Mouse (Mus musculus): ENCODE data around the gene Mup9. TPM values are rescaled to one million over a fixed set of nuclear protein-coding genes. Genes with fewer than 3 reads are reported as not detected.
"Not testable (repeated sequence)": the region's sequence is repeated elsewhere in the genome, so short reads cannot be mapped to it uniquely, and the experiment has no call there.

The Mup9 gene
- not detected in 2 replicates for polyA plus RNA-seq (2014; fragmentation: Nextera tagmentation; extraction: Ambion mirVana)

DNA sequence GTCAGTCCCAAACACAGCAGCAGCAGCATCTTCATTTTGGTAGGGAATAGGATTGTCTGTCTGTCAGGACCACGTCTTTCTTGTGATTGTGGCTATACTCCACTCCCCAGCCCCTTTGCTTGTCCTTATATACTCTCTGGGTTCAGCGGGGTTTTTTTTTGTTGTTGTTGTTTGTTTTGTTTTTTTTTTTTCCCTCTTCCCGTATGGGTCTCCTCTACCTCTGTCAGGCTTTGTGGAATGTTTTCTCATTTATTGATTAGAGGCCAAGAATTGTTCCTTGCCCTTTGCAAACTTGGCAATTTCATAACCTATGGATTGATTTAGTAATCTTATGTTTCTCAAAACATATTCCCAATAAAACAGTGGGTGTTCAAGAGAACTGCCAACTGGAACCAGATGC, at the start of gene Mup9:
Mup9 (minus strand) TSS at position 101 of the 400 bp plus-strand sequence.
- ATAC-seq (ENCODE audit: insufficient number of reproducible peaks, insufficient read depth, low FRiP score, low read depth); H3K36me3 ChIP-seq (ENCODE audit: control insufficient read depth, insufficient read depth, low read length); H3K4me2 ChIP-seq (ENCODE audit: low read length); H3K27ac ChIP-seq (replicated peaks in 1 of 2; ENCODE audit: control insufficient read depth in 1 of 2, insufficient read depth in 1 of 2, low read depth in 2 of 2, low read length in 2 of 2); H3K9me3 ChIP-seq (ENCODE audit: control insufficient read depth, low read length); H3K27me3 ChIP-seq (ENCODE audit: control insufficient read depth, insufficient read depth, low read length); H3K4me1 ChIP-seq (ENCODE audit: control insufficient read depth in 2 of 2, insufficient read depth in 2 of 2, low read length in 2 of 2); H3K4me3 ChIP-seq (ENCODE audit: control insufficient read depth in 1 of 2, insufficient read depth in 1 of 2, low read depth in 1 of 2, low read length in 2 of 2); H3K9ac ChIP-seq (ENCODE audit: low read length): not testable (repeated sequence)
- WGBS, result 64% methylated on average over 3 of the region's 3 CpGs

Other genes starting within 250 kb of the Mup9 start
- gene Mup8, start 199.4 kb downstream of the Mup9 start, polyA plus RNA-seq (2014; fragmentation: Nextera tagmentation; extraction: Ambion mirVana), result not detected in 2 replicates
- not detected in 2 replicates for gene Mup1, start 80.0 kb upstream of the Mup9 start, polyA plus RNA-seq (2014; fragmentation: Nextera tagmentation; extraction: Ambion mirVana)
- gene Mup10, start 160.2 kb upstream of the Mup9 start, polyA plus RNA-seq (2014; fragmentation: Nextera tagmentation; extraction: Ambion mirVana), result not detected in 2 replicates
- not detected in 2 replicates for gene Mup11, start 240.5 kb upstream of the Mup9 start, polyA plus RNA-seq (2014; fragmentation: Nextera tagmentation; extraction: Ambion mirVana)